26 mouse cellular contexts compared by ENCODE assay signal in the genomic region with DNA sequence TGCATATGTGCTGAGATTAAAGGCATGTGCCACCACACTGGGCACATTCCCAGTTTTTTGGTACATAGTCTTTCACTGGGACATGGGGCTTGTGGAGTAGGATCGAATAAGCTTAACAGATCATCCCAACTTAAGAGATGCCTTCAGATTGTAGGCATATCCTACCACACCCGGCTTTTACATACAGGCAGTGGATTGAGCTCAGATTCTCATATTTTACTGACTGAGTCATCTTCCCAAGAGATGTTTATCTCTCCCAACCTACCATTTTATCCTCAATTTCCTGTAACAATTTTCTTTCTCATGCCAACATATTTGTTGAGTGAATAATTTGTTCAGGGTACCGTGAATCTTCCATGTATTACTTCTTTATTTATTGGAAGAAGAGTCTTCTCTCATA. TPM values are rescaled to one million over a fixed set of nuclear protein-coding genes. Genes with fewer than 3 reads are reported as not detected.
A peak's percentile ranks its signal among the peaks of the same experiment; 100 is the strongest.
DNase-seq lines count a peak whose midpoint lies in the region; ATAC-seq and TF ChIP-seq lines count a peak whose summit lies in the region.
"Had no signal": no experiment of that assay in that cellular context is flagged by ENCODE, and none has a peak within 500 bp of the region (broad histone marks: within the 10 kb centered on the region; RNA-seq: fewer than 3 reads in every experiment).

No protein-coding gene starts in this region.

- no peak overlapping the region for H3K4me3 ChIP-seq in myocyte
- H3K4me3 ChIP-seq: embryonic facial prominence, embryonic 10.5 days; embryonic facial prominence, embryonic 12.5 days; erythroblast, embryonic 14.5 days; forebrain, embryonic 10.5 days; forebrain, embryonic 12.5 days had no signal

- in situ Hi-C loops in Patski (cut with MboI; ENCODE audit: low pct_unique_long_range_greater_than_20kb), result no loop called here

- TF ChIP-seq CTCF in Patski (IDR thresholded peaks at IDR 0.05), result no peak

- POLR2A ChIA-PET in Patski (lab: Charles Lee), result no interaction called here

- H3K36me3 ChIP-seq in myocyte (ENCODE audit: control insufficient read depth, insufficient read depth), result no peaks in the 10 kb centered on the region
- H3K36me3 ChIP-seq: embryonic facial prominence, embryonic 10.5 days; embryonic facial prominence, embryonic 12.5 days; forebrain, embryonic 10.5 days; forebrain, embryonic 12.5 days; G1E had no signal

- DNase-seq in 3T3-L1 (ENCODE audit: low read depth, low spot score) (peak; percentile 92), Patski (ENCODE audit: low read depth, low spot score) (peak; percentile 24)
- DNase-seq in Muller cell, postnatal 12 days (ENCODE audit: inconsistent ontology term), result peak; percentile 24
- DNase-seq in kidney, adult 18-20 months, result no peak
- no peak for DNase-seq in layer of hippocampus, postnatal 10 days (ENCODE audit: low spot score in 2 of 2)
- DNase-seq in ovary, postnatal 14 days (ENCODE audit: low spot score), result no peak
- DNase-seq: adrenal gland, adult 2 months; adrenal gland, postnatal 10 days; adrenal gland, postnatal 25 days; cerebellum, adult 11-12 months; cerebellum, adult 2 months; cerebellum, adult 9-10 months; cerebellum, postnatal 10 days; cerebellum, postnatal 25 days had no signal

- no peak for TF ChIP-seq POLR2A in myocyte (IDR thresholded peaks at IDR 0.05; ENCODE audit: insufficient read length, low read depth)

- peak overlapping the region; percentile 15 for H3K4me2 ChIP-seq in myocyte (ENCODE audit: low read depth)
- H3K4me2 ChIP-seq: embryonic facial prominence, embryonic 12.5 days; forebrain, embryonic 12.5 days had no signal

- peak; percentile 88 for ATAC-seq in Patski
- no peak for ATAC-seq in cerebellum, adult (ENCODE audit: insufficient number of reproducible peaks, low FRiP score, low TSS enrichment)
- ATAC-seq: CD4-positive, CD25-positive, alpha-beta regulatory T cell, adult 4 months; forebrain, embryonic 14.5 days; forebrain, embryonic 16.5 days had no signal

- CTCF ChIA-PET in Patski (lab: Charles Lee), result interaction anchor here (0.7 to 1.5 kb wide), 2 partner anchors 11 kb away, joined by 3 read pairs; no protein-coding TSS in a partner anchor

- H3K27me3 ChIP-seq in Patski (no peaks in the 10 kb centered on the region), myocyte (ENCODE audit: control insufficient read depth, insufficient read depth, insufficient read length) (no peaks in the 10 kb centered on the region)
- H3K27me3 ChIP-seq: CH12.LX; forebrain, embryonic 12.5 days had no signal

- H3ac ChIP-seq in myocyte (ENCODE audit: control insufficient read depth, insufficient read length), result no peak overlapping the region

- no peaks in the 10 kb centered on the region for H3K79me2 ChIP-seq in myocyte (ENCODE audit: control insufficient read depth, insufficient read depth)

TF ChIP-seq in myocyte, 11 proteins besides CTCF, POLR2A, EP300 and RAD21:
- TF ChIP-seq MYOG (IDR thresholded peaks at IDR 0.05; ENCODE audit: control insufficient read depth in 1 of 3, insufficient read depth in 1 of 3, insufficient read length in 2 of 3, low read depth in 2 of 3) (no peak), MYOD1 (IDR thresholded peaks at IDR 0.05; ENCODE audit: control insufficient read depth in 1 of 3, insufficient read length in 2 of 3, low read depth in 2 of 3) (no peak), POLR2AphosphoS2 (IDR thresholded peaks at IDR 0.05; ENCODE audit: insufficient read length, low read depth) (no peak)

RNA-seq across cellular contexts. Expression of a gene that starts 32.9 kb away (rescaled TPM):
- polyA plus RNA-seq in Patski (2021) (34.5 TPM), myocyte (2012; fragmentation: generic; extraction: Trizol) (15.2 TPM)
- total RNA-seq in layer of hippocampus, postnatal 10 days (2021), result 10 to 100 TPM; 14.0 to 18.4 TPM
- total RNA-seq: CH12.LX had no signal
- polyA plus RNA-seq: CD4-positive, CD25-positive, alpha-beta regulatory T cell, adult 4 months; erythroblast, embryonic 14.5 days; G1E had no signal

Comparison
In these comparisons a context has a peak if more than half of its experiments do, and no peak if none do; other contexts are left out.
1. DNase-seq: peak in 3T3-L1 (single experiment), Muller cell, postnatal 12 days (single experiment) and Patski (single experiment); none in kidney, adult 18-20 months (single experiment), layer of hippocampus, postnatal 10 days (0 of 2) and ovary, postnatal 14 days (single experiment).